Mouse (Mus musculus) forelimb bud, embryonic 11.5 days (tissue): ENCODE measurements around the gene Pbx1.
A peak's percentile ranks its signal among the peaks of the same experiment; 100 is the strongest.

Experiments
- DNase-seq: peaks from one replicate; pipeline ENCODE4 v3.0.0-alpha.2; 2012; ENCODE audit warnings: low read depth, low spot score

Gene Pbx1

GRCm38 (mm10) chr1:168426281-168426680 is 5.8 kb downstream of the Pbx1 start:
- DNase-seq = no peak

DNA sequence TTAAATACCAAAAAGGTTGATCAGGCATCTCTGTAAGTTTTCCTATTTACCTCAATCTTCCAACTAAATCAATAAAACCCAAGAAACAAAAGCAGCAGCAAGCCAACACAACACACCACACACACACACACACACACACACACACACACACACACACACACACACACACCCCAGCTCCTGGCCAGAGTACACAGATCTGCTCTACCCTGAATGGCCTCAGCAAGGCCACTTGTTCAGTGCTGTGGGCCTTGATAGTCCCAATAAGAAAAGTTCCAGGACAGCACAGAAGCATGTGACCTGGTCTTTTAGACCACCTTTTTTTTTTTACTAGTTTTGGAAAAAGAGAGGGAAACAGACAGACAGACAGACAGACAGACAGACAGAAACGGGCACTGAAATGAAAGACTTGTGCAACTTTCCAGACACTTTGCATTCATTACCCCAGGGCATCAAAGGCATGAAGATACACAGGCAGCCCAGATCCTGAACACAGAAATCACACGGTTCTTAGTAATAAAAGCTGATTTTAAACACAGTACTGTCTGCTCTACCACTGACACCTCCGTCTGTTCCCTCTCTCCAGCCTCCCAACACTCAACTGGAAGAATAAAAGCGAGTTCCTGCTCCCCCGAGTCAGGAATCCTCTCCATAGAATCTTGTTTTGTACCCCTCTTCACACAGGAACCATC is 6.9 kb downstream of the Pbx1 start:
- DNase-seq = no peak

GRCm38 (mm10) chr1:168423389-168423930 is 8.6 kb downstream of the Pbx1 start:
- DNase-seq = no peak

DNA sequence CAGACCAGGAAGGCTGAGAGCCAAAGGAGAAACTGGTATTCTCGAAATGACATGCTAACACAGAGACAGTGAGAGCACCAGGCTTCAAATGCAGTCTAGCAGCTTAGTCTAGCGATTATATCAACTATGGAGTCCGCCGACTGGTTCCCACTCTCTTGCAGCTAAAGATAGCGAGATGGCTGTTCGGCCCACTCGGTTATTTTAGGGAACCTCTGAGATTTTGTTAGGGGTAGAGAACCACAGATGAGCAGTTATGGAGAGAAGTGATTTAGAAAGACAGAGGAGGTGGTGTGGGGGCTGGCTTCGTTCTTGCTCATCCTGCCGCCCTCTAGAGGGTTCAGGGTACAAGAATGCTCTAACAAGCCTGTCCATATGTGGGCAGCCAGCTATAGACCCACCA is 13.2 kb downstream of the Pbx1 start:
- DNase-seq = no peak

DNA sequence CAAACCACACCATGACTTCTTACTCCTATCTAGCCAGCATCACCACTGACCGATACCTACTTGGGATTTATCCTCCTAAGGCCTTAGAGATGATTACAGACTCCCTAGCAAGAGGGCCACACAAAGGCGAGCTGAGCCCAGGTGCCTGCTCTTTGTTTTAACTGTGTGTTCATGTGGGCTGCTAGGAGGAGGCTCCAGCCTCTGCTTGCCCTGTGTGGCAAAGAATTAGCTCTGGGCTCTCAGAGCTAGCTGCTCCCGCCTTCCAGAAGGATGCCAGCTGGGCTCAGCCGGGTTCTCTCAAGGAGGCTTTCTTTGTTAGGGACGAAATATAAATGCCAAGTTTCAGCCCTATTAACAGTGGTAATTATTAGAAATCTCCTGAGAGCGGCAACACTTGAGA is 14.4 kb downstream of the Pbx1 start:
- no peak for DNase-seq

DNA sequence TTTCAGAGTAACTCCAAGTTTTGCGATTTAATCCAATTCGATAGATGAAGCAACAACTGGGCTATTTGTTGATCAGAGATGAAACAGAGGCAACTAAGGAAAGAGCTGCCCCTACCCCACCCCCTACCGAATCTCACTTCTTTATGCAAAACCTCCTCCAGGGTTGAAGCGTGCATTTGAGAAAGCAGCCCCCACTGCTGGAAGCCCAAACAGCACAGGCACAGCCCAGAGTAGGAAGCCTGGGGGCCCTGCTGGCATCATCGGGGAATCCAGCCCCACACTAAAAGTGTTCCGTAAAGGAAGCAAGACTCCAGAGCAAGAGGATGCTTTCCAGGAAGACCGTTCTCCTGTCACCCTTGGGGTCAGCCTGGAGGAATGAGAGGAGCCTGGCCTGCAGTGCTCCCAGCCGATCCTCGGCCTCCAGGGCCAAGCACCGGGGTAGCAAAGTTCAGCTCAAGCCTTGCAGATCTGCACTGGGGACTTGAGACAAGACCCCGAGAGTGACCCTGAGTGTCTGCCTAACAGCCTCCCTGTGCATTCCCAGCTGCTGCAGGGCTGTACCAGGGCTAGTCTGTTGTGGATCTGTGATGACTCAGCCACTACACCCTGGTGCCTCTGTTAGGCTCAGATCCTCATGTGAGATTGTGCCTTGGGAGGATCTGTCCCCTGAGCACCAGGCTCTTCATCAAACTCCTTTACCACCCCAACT is 15.2 kb downstream of the Pbx1 start:
- no peak for DNase-seq

- no peak for DNase-seq
These were observed 21.5 kb downstream of the Pbx1 start for GRCm38 (mm10) chr1:168410611-168411010.

- no peak for DNase-seq
These were observed 22.0 kb downstream of the Pbx1 start for GRCm38 (mm10) chr1:168410054-168410453.

DNA sequence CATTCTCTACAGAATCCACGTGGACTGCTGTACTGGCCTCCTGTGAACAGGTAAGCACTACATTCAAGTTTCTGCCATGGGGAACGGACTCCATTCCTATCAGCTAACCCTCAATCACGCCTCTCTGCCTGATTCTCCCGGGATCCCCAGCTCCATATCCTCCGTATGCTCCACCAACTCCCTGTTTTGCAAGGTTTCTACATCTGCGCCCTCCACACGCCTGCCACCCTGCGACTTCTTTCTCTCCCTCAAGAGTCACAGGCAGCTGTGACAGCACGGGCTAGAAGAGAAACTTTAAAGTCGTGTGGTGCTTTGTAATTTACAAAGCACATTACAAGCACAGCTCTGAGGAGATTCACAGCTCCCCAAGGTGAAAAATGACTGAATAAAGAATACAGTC is 23.3 kb downstream of the Pbx1 start:
- no peak for DNase-seq

- no peak for DNase-seq
These were observed 24.1 kb downstream of the Pbx1 start for GRCm38 (mm10) chr1:168407958-168408357.

DNA sequence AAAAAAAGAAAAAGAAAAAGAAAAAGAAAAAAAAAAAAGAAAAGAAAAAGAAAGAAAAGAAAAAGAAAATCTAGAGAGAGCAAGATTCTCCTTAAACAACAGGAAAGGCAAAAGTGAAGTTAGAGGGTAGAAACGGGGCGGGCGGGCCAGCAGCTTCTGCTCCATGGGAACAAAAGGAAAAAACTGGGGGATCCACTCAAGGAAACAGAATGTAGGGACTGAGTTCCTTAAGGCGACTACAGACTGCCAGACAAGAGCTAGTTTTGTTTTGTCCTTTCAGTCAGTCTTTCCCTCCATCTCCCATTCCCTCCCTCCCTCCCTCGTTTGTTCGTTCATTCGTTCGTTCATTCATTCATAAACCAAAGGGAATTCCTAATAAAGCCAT is 25.8 kb downstream of the Pbx1 start:
- no peak for DNase-seq

- no peak for DNase-seq
These were observed 26.3 kb downstream of the Pbx1 start for GRCm38 (mm10) chr1:168405645-168406290.

DNA sequence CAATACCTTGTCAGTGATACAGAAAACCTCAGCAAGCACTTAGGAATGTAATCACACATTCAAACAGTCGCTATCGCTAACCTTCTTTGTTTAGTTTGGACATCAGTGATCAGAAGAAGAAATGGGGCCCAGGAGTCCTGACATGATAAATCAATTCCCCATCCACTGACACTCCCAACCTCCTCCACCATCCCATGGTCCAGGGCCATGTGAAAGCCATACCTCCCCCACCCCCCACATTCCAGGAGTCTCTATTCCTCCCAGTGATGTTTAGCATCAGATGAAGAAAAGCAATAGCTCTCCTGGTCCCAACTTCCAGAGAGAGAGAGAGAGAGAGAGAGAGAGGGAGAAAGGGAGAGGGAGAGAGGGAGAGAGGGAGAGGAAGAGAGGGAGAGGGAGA is 28.5 kb downstream of the Pbx1 start:
- no peak for DNase-seq

DNA sequence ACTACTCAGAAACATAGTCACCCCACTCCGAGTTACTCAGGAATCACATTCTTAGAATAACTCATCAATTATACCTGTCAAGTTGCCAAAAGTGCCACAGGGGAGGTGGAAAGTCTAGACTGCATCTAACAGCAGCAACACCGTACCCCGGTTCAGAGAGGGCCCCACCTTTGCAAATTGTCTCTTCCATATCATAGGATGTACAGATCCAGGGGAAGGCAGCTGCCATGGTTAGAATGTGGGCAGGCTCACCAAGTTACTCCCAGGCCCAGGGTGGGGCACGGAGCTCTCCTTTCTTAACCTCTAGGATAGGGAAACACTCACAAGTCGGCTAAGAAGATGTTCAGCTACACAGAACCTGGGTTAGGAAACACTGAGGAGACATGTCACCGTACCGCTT is 29.4 kb downstream of the Pbx1 start:
- no peak for DNase-seq

- no peak for DNase-seq
These were observed 36.4 kb downstream of the Pbx1 start for GRCm38 (mm10) chr1:168395523-168396159.

- no peak for DNase-seq
These were observed 37.5 kb downstream of the Pbx1 start for GRCm38 (mm10) chr1:168394535-168394934.

- DNase-seq = no peak
These were observed 38.6 kb downstream of the Pbx1 start for GRCm38 (mm10) chr1:168393456-168393855.

GRCm38 (mm10) chr1:168392500-168392853 is 39.6 kb downstream of the Pbx1 start:
- no peak for DNase-seq

GRCm38 (mm10) chr1:168391617-168392499 is 40.2 kb downstream of the Pbx1 start:
- peak; percentile 90 for DNase-seq

DNA sequence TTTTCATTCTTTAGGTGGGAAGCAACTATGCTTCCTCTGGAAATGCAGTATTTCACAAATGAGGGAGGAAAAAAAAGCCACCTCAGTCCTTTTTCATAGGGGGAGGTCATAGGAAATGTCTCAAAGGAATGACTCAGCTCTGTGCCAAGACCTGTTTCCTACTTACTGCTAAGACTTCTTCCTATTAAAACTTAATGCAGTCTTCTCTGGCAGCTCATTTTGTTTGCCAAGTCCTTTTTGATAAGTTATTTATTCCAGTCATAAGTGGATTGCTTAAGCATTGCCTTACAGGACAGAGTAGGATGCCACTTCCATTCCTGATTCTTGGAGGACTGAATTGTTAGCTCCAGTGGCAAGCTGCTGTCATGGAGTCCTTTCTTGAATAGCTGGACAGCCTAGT is 41.3 kb downstream of the Pbx1 start:
- no peak for DNase-seq

DNA sequence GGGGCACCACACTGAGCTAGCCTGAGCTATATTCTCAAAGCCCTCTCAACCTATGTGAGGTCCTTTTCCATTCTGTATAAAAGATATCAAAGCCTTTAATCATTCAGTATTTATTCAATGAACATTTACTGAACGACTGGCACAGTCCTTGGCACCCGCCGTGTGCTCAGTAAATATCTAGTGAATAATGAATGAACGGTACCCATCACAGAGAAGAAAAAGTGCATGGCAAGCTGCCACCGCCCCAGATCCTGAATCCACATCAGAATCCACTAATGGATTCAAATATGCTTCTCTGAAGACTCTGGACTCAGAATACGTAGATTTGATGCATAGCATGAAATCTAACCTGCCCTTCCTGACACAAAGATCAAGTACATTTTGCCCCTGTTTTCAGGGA is 45.9 kb downstream of the Pbx1 start:
- no peak for DNase-seq
